Mouse (Mus musculus) heart, postnatal 0 days (tissue): Measurements from ENCODE around the gene Bscl2.
A peak's percentile ranks its signal among the peaks of the same experiment; 100 is the strongest.

Source experiments
- CTCF ChIP-seq: IDR thresholded peaks from 2 replicates; pipeline ENCODE4 v1.5.1; 2016; ENCODE audit warnings: antibody characterized with exemption, control low read depth, low read depth
- EP300 ChIP-seq: IDR thresholded peaks from 2 replicates; pipeline ENCODE4 v1.6.1; 2016; ENCODE audit warnings: antibody characterized with exemption, low read depth

DNA sequence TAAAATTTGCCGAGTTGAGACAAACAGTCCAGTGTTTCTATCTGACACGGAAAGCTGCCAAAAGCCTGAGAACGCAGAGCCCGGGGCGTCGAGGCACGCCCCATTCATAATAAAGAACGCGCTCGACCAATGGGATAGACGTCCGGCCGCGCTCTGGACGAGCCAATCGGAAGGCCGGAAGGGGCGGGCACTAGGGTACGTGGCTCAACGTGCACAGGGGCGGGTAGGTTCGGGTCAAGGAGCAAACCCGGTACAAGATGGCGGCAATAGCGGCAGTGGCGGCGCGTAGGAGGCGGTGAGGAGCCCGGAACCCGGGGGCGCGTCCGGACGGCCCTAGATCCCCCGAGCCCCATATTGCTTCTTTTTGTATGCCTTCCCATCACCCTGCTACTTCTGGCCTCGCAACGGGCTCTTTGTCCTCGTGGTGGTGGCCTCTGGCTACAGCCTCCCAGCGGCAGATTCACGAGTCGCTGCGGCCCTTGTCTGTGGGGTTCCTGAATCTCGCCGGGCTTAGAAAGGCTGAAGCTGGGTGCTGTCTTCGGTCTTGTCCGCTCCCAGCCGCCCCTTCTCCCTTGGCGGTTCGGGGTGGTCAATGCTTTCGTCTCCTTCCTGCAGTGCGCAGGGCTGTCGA lies 60.7 kb downstream of the Bscl2 start, which contains the start of gene Ganab:
- TF ChIP-seq EP300 (no peak), CTCF (0 out of 2 replicates have a peak, but pooled peaks have one; percentile 10)
